Mouse (Mus musculus) C2C12 (cell line): ENCODE results near the gene Jak1. TPM values are rescaled to one million over a fixed set of nuclear protein-coding genes. Genes with fewer than 3 reads are reported as not detected.

ENCODE experiments used
- H3K27me3 ChIP-seq: one replicate; pipeline ENCODE4 v1.6.1; 2011; ENCODE audit not compliant: control insufficient read depth, insufficient read depth, insufficient read length
- H3K36me3 ChIP-seq: one replicate; pipeline ENCODE4 v1.6.1; 2011; ENCODE audit not compliant: control insufficient read depth, insufficient read depth
- H3K4me3 ChIP-seq: one replicate; pipeline ENCODE4 v1.5.1; 2011; ENCODE audit warnings: mild to moderate bottlenecking, control low read depth; ENCODE audit not compliant: poor library complexity, insufficient read depth, severe bottlenecking
- H3K79me2 ChIP-seq: one replicate; pipeline ENCODE4 v1.6.1; 2011; ENCODE audit not compliant: control insufficient read depth, insufficient read depth
- H3K79me3 ChIP-seq: one replicate; pipeline ENCODE4 v1.6.1; 2011; ENCODE audit warnings: low read depth, control low read depth
- H3ac ChIP-seq: one replicate; pipeline ENCODE3; 2011; ENCODE audit warnings: low read depth; ENCODE audit not compliant: control insufficient read depth, insufficient read length
- CEBPB ChIP-seq: IDR thresholded peaks from one replicate; pipeline ENCODE4 v1.6.1; 2011; ENCODE audit warnings: low read depth, mild to moderate bottlenecking, control low read depth, moderate library complexity
- CTCF ChIP-seq: IDR thresholded peaks from one replicate; pipeline ENCODE4 v1.5.1; 2011; ENCODE audit not compliant: control insufficient read depth, insufficient read depth, insufficient read length
- FOSL1 ChIP-seq: IDR thresholded peaks from one replicate; pipeline ENCODE4 v1.8.0; 2011; ENCODE audit warnings: mild to moderate bottlenecking, low read length; ENCODE audit not compliant: poor library complexity, insufficient read depth, severe bottlenecking
- MAX ChIP-seq: IDR thresholded peaks from one replicate; pipeline ENCODE4 v1.6.1; 2011; ENCODE audit warnings: mild to moderate bottlenecking, control low read depth
- MYOD1 ChIP-seq: IDR thresholded peaks from one replicate; pipeline ENCODE4 v1.6.1; 2011; ENCODE audit warnings: low read depth; ENCODE audit not compliant: control insufficient read depth, insufficient read length
- MYOG ChIP-seq: IDR thresholded peaks from one replicate; pipeline ENCODE4 v1.6.1; 2011; ENCODE audit not compliant: control insufficient read depth, insufficient read length; ENCODE audit errors: extremely low read depth
- USF1 ChIP-seq: IDR thresholded peaks from one replicate; pipeline ENCODE4 v1.6.1; 2011; ENCODE audit warnings: low read depth, mild to moderate bottlenecking, control low read depth, moderate library complexity
- polyA plus RNA-seq: library from polyadenylated mRNA; unstranded; fragments of >200 nt; fragmentation: generic; extraction: Trizol; gene quantifications from one replicate; pipeline ENCODE4 v1.2.1, GENCODE M21; 2012; ENCODE audit warnings: missing spikeins

Jak1 gene
- polyA plus RNA-seq, 1 experiment = 26.1 TPM

DNA sequence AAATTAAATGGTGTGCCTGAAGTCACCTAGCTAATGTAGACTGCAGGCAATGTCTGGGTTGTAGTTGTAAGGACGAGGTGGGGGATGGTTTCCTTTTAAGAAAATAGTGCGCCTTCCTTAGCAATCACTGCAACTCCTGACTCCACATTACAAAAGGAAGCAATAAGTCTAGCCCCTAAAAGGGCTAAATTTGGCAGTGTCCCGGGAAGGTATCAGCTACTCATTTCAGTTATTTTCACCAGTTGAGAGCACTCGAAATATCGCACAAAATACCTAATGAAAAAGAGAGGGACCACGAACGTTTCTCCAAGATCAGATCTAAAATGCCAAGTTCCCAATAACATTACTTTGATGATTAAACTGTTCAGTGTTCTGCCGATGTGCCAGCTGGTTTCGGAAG, 28.6 kb upstream of the Jak1 start:
- Histone ChIP-seq H3K36me3 (no peaks in the 10 kb centered on the region), H3ac (no peak overlapping the region), H3K79me2 (no peaks in the 10 kb centered on the region), H3K4me3 (no peak overlapping the region), H3K79me3 (no peaks in the 10 kb centered on the region), H3K27me3 (no peaks in the 10 kb centered on the region)
- no peak for TF ChIP-seq MYOD1

DNA sequence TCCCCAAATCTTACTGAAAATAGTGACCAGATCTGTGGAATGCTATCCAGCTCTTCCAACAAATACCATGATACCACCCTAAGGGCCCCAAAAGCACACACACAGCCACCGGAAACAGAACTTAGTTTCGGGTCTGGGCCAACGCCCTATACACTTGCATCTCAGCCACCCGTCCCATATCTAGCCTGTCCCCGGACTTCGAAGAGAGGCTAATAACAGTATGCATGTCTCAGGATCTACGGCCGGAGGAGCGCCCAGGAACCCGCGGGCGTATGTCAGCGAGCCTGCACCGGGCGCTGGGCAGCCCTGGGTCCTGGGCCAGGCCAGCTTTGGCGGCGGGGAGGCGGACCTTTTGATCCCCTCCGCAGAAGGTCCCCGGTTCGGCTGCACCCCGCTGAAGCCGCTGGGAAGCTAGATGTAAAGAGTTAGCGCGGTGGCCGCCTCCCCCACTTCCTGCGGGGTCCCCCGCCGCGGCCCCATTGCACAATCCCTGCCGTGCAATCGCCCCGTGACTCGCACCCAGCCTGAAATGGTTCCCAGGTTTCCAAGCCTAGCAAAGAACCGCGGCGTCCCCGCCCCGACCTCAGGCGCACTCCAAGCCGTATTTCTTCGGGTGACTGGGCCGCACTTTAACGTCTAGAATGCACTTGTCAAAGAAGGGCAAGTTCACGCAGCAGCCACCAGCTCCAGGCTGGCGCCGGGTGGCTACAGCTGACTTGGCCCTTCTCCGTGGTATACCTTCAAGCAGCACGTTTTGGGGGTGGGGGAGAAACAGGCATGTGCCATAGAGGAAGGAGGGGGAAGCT, 27.9 kb upstream of the Jak1 start:
- H3ac ChIP-seq = no peak overlapping the region
- no peaks in the 10 kb centered on the region for H3K79me3 ChIP-seq
- H3K4me3 ChIP-seq = no peak overlapping the region
- no peaks in the 10 kb centered on the region for H3K36me3 ChIP-seq
- TF ChIP-seq FOSL1 = no peak
- no peaks in the 10 kb centered on the region for H3K27me3 ChIP-seq
- no peaks in the 10 kb centered on the region for H3K79me2 ChIP-seq

DNA sequence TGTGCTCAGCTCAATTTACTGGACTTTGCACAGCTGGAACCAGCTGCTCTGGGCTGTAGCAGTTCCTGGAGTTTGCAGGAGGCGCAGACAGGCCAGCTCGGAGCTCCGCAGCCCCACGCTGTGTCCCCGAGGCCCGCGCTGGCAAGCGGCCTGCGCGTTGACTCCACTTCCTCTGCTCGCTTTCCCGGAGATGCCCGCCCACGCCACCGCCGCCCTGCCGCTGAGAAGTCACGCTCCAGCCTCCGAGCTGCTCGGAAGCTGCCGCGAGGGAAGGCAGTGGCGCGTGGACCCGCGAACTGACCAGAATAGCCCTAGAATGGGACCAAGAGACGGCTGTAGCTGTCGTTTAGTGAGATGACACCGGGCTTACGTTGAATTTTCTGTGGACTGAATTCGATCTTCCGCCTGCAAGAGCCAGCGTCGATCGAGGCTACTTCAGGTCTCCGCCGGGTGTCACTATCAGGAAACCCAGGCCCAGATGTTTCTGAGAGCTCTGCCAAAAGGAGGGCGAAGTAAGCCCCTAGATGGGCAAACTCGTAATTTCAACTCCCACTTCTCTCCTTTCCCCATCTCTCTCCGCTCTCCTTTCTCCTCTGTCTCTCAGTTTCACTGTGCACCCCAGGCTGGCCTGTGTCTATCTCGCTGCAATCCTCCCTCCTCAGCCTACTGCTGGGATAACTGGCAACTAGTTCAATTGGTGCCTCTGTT, 27.1 kb upstream of the Jak1 start:
- H3K27me3 ChIP-seq = no peaks in the 10 kb centered on the region
- no peaks in the 10 kb centered on the region for H3K79me3 ChIP-seq
- no peak overlapping the region for H3K4me3 ChIP-seq
- H3K79me2 ChIP-seq = no peaks in the 10 kb centered on the region
- peak overlapping the region; percentile 55 for H3ac ChIP-seq
- TF ChIP-seq MYOD1 (no peak), MYOG (no peak), FOSL1 (no peak), USF1 (no peak)
- H3K36me3 ChIP-seq = no peaks in the 10 kb centered on the region

DNA sequence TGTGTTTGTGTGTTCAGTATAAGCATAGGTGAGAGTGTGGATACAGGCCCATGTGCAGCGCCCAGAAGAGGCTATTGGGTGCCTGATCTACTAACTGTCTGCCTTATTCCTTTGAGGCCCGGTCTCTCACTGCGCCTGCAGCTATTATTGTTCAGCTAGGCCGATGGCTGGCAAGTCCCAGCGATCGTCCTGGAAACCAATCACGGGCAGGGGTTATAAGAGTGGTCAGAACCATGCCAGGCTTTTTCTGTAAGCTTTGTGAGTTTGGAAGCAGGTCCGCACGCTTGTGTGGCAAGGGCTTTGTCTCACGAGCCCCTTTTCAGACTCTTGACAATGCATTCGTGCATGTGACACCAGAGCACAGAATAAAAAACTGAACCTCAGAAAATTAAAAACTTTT, 23.2 kb upstream of the Jak1 start:
- H3ac ChIP-seq = no peak overlapping the region
- H3K4me3 ChIP-seq = no peak overlapping the region
- no peaks in the 10 kb centered on the region for H3K79me2 ChIP-seq
- H3K79me3 ChIP-seq = no peaks in the 10 kb centered on the region
- no peaks in the 10 kb centered on the region for H3K36me3 ChIP-seq
- TF ChIP-seq CTCF = no peak
- TF ChIP-seq CEBPB = no peak
- no peaks in the 10 kb centered on the region for H3K27me3 ChIP-seq

DNA sequence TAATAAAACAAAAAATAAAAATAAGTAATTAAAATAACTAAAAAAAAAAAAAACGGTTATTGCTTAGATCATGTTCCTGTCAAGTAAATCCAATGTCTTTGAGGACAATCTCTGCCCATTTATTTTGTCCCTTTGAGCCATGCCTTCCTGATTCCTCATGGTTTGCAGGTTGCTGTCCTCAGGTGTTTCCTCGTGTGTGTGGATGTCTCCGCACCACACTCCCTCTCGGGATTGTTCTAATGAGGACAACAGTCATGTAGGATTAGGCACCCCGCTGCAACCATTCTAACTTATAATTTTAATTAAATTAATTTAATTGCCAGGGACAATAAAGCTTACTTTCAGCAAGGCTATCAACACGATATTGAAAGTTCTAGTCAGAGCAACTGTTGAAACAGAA, 21.5 kb upstream of the Jak1 start:
- H3K4me3 ChIP-seq = no peak overlapping the region
- no peaks in the 10 kb centered on the region for H3K79me3 ChIP-seq
- H3ac ChIP-seq = no peak overlapping the region
- H3K36me3 ChIP-seq = no peaks in the 10 kb centered on the region
- H3K79me2 ChIP-seq = no peaks in the 10 kb centered on the region
- no peaks in the 10 kb centered on the region for H3K27me3 ChIP-seq
- TF ChIP-seq CTCF = no peak
- no peak for TF ChIP-seq MYOD1

DNA sequence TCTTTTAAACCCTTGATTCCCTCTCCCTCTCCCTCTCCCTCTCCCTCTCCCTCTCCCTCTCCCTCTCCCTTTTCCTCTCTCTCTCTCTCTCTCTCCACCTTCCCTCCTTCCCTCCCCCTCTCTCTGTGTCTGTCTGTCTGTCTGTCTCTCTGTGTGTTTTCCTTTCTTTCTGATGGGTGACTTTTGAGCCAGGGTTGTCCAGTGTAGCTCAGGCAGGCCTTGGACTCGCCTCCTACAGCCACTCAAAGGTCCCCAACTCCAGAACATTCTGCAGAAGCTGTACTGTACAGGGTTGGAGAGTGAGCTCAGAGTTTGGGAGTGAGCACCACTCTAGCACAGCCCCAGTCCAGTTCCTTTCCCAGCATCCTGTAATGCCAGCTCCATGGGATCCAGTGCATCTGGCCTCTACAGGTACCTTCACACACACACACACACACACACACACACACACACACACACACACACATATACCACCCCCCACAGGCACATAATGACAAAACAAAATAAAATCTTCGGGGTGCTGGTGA, 20.9 kb upstream of the Jak1 start:
- H3K27me3 ChIP-seq = no peaks in the 10 kb centered on the region
- H3K36me3 ChIP-seq = no peaks in the 10 kb centered on the region
- H3K79me3 ChIP-seq = no peaks in the 10 kb centered on the region
- H3K4me3 ChIP-seq = no peak overlapping the region
- H3K79me2 ChIP-seq = no peaks in the 10 kb centered on the region
- H3ac ChIP-seq = no peak overlapping the region
- TF ChIP-seq CEBPB (no peak), CTCF (no peak), USF1 (no peak), MYOD1 (no peak), FOSL1 (no peak), MYOG (no peak), MAX (no peak)
